Mouse (Mus musculus) MEL (cell line): ENCODE data around the gene Lrrc34.

Experiments used
- CTCF ChIP-seq, 3 experiments: IDR thresholded peaks in 2 of 3; conservative IDR thresholded peaks in 1 of 3; 2 replicates each; pipeline ENCODE4 v1.5.1; 2011 to 2012; ENCODE audit warnings: low read length in 3 of 3, low read depth in 2 of 3, mild to moderate bottlenecking in 2 of 3, improper control_type of control experiment in 1 of 3, inconsistent platforms in 1 of 3, mixed read lengths in 1 of 3, moderate library complexity in 1 of 3; ENCODE audit not compliant: control insufficient read depth in 1 of 3, insufficient read depth in 1 of 3, poor library complexity in 1 of 3, severe bottlenecking in 1 of 3
- EP300 ChIP-seq, 2 experiments: IDR thresholded peaks; 2 replicates each; pipeline ENCODE4 v1.6.1; 2011; ENCODE audit warnings: improper control_type of control experiment in 2 of 2, low read length in 2 of 2, low read depth in 1 of 2, mild to moderate bottlenecking in 1 of 2
- MAX ChIP-seq: IDR thresholded peaks from 2 replicates; pipeline ENCODE4 v1.6.1; 2011; ENCODE audit warnings: low read length, improper control_type of control experiment
- MXI1 ChIP-seq: IDR thresholded peaks from 2 replicates; pipeline ENCODE4 v1.6.1; 2011; ENCODE audit warnings: mild to moderate bottlenecking, low read depth, low read length, improper control_type of control experiment
- NELFE ChIP-seq: IDR thresholded peaks from 2 replicates; pipeline ENCODE4 v1.6.1; 2011; ENCODE audit warnings: low read depth, low read length, improper control_type of control experiment
- POLR2A ChIP-seq, 2 experiments: IDR thresholded peaks; 2 replicates each; pipeline ENCODE4 v1.6.1; 2011 to 2012; ENCODE audit warnings: low read length in 2 of 2, mild to moderate bottlenecking in 2 of 2, control low read depth in 1 of 2, improper control_type of control experiment in 1 of 2, low read depth in 1 of 2, moderate library complexity in 1 of 2; ENCODE audit not compliant: control insufficient read depth in 1 of 2, insufficient read depth in 1 of 2, poor library complexity in 1 of 2
- SMC3 ChIP-seq: IDR thresholded peaks from 2 replicates; pipeline ENCODE4 v1.6.1; 2011; ENCODE audit warnings: low read depth, low read length, improper control_type of control experiment
- USF1 ChIP-seq: IDR thresholded peaks from 2 replicates; pipeline ENCODE4 v1.6.1; 2014; ENCODE audit warnings: low read depth, mild to moderate bottlenecking, inconsistent platforms, low read length, improper control_type of control experiment, moderate library complexity
- ZC3H11A ChIP-seq: IDR thresholded peaks from 2 replicates; pipeline ENCODE4 v1.6.1; 2012; ENCODE audit warnings: low read depth, mild to moderate bottlenecking, inconsistent platforms, low read length, improper control_type of control experiment

GRCm38 (mm10) chr3:30695661-30696060 lies 48.0 kb upstream of the Lrrc34 start:
- TF ChIP-seq POLR2A (IDR thresholded peaks at IDR 0.05; ENCODE audit: control insufficient read depth in 1 of 2, insufficient read depth in 1 of 2, low read depth in 1 of 2, low read length in 2 of 2, poor library complexity in 1 of 2) (no peak), CTCF (IDR thresholded peaks at IDR 0.05 in 2 of 3, conservative IDR thresholded peaks at IDR 0.05 in 1 of 3; ENCODE audit: control insufficient read depth in 1 of 3, insufficient read depth in 1 of 3, low read depth in 2 of 3, low read length in 3 of 3, poor library complexity in 1 of 3, severe bottlenecking in 1 of 3) (no peak), MAX (no peak), USF1 (no peak), MXI1 (no peak), NELFE (no peak), SMC3 (no peak), ZC3H11A (no peak), EP300 (IDR thresholded peaks at IDR 0.05; ENCODE audit: low read depth in 1 of 2, low read length in 2 of 2) (no peak)
